Mouse (Mus musculus) neutrophil, adult 5-6 weeks (primary cell): Measurements from ENCODE around the gene Paf1. TPM values are rescaled to one million over a fixed set of nuclear protein-coding genes. Genes with fewer than 3 reads are reported as not detected.
"Not testable (repeated sequence)": the region's sequence is repeated elsewhere in the genome, so short reads cannot be mapped to it uniquely, and the experiment has no call there.

Experiments
- ATAC-seq: fragments of 151-379, 151-347 bp; 2 replicates; pipeline ENCODE4 v1.8.0; 2017; ENCODE audit warnings: mild to moderate bottlenecking, moderate TSS enrichment; ENCODE audit not compliant: insufficient number of reproducible peaks, poor library complexity, low FRiP score, severe bottlenecking; ENCODE audit errors: extremely low read depth
- total RNA-seq: library from RNA; stranded (forward); fragments of 200-1000 nt; gene quantifications from 2 replicates; pipeline ENCODE4 v1.2.3, GENCODE M21; 2017

Gene Paf1
- total RNA-seq, 1 experiment from 2014 or later, result 218 TPM

DNA sequence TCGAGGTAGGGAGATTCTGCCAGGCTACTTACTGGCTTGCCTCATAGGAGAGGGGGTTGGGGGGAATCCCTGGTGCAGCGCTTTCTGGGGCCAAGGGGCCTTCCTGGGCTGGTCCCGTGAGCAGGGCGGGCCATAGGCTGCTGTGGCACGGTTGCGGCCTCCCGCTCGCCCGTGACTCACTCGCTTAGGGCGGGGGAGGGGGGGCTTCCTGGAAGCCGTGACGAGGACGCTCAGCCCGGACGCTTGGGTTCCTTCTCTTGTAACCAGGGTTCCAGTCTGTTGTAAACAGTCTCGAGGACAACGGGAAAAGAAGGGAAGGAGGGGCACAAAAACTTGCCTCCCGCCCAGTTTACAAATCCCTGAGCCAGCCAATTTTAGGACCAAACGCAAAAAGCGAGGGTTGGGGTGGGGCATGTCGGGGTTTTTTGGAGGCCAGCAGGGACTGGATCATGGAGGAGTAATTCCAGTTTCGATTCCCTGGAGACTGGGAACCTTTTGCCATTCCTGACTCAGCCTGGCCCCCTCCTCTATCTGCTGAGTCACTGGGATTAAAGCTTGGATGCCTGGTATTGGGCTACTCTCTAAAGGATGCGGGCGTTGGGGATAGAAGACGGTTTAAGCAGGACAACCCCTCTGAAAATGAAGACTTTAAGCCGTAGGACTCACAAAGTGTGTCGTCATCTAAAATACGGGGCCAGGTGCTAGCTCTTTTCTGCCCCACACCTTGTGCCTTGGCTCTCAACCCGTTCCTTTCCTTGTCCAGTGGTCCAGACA, 11.5 kb upstream of the Paf1 start:
- ATAC-seq, result peak; percentile 23

DNA sequence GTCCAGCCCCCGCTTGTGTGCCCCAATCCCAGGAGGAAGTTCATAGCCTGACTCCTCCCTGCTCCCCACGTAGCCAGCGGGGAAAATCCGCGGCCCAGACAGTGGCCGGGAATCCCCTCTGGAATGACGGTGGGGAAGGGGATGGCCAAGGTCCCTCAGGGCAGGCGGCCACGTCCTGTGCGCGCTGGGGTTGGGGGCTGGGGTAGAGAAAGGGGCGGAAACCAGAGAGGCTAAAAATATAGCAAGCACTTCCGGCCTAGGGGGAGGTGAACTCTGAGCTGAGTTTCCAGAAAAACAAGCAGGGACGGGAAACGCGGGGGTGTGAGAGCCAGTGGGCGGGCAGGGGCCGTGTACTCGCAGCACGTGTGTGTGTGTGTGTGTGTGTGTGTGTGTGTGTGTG, 10.8 kb upstream of the Paf1 start:
- peak; percentile 11 for ATAC-seq

DNA sequence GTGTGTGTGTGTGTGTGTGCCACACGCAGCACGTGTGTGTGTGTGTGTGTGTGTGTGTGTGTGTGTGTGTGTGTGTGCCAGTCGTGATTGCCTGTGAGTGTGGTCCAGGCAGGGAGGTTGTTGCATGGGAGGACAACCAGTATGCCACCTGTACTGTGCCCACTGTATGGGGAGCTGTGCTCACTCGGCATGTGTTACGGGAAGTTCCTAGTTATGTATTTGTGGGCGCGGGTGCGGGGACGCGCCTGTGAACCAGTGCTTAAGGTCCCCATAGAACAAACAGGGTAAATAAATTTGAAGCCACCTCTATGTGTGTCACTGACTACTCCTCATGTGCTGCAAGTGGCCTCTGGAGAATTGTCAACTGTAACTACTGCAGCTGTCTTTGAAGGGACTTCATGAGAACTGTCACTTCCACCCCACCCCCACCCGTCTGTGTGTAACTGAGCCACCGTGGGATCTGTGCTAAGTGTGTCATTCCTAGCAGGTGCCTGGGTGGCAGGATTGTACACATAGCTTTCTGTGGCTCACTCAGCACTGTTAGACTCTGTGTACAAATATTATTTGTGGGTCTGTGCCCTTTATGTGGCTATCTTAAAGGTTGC, 10.3 kb upstream of the Paf1 start:
- peak; percentile 0; the same call in 1 of the 2 replicates for ATAC-seq

DNA sequence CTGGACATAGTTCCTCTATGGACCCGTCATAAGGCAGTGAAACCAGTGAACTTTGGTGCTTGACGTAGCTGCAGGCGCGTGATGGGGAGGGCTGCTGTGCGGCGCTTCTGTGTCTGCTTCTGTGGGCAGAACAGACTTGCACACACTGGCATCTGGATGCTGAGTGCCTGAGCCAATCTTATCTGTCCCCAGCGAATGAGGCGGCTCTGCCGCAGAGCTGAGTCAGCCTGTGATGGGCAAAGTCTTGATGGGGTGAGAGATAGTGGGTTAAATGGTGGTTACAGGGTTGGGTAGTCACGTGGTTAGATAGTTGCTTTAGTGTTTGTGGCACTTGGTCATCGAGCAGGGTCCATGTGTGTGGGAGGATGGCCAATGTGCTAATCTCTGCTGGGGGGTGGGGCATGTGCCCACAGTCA, 9.8 kb upstream of the Paf1 start:
- ATAC-seq, result peak; percentile 28

DNA sequence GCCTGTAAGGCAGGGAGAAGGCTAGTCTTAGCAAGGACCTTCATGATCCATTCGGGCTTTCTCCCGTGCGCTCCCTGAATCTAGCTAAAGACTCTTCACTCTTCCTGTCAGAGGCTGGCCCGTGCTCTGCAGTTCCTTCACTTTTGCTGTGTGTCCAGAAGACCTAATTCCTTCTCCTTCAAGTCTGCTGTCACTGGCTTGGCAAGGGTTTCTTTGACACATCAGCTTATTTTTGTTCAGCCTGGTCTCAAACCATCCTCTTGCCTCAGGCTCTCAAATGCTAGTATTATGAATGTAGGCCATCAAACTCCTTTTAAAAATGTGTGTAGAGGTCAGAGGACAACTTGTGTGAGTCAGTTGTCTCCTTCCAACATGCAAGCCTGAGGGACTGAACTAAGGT, 9.1 kb upstream of the Paf1 start:
- no peak for ATAC-seq

DNA sequence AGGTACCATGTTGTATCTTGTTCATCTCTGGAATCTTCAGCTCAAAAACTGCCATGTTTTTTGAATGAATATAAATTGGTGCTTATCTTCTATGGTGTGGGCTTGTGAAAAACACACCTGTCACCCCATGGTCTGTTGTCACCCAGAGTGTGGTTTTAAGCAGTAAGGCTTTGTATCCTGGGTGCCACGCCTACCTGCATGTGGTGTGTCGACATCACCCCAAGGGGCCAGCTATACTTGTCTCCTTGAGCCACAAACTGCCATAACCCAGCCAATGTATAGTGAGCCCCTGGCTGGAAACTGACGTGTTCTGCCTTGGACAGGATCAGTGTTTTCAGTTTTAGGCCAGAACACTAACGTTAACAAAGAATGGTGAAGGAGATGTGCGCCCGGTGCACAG, 8.6 kb upstream of the Paf1 start:
- ATAC-seq, result no peak

DNA sequence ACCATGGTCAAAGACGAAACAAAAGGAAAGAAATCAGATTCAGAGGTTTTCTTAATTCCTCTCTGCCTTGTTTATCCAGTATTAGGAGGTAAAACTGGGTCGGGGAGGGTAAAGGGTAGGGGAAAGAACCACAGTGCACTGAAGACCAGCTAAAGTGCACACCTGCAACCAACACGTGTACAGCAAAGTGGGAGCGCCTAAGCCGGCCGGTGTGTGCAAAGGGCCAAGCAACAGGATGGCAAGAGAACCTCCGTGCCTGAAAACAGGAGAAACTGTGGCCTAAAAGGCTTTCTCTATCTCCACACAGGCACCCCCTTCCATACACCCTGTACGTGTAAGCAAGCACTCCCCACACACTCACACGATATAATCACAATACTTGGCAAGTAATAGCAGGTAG, 7.6 kb upstream of the Paf1 start:
- ATAC-seq, result no peak

DNA sequence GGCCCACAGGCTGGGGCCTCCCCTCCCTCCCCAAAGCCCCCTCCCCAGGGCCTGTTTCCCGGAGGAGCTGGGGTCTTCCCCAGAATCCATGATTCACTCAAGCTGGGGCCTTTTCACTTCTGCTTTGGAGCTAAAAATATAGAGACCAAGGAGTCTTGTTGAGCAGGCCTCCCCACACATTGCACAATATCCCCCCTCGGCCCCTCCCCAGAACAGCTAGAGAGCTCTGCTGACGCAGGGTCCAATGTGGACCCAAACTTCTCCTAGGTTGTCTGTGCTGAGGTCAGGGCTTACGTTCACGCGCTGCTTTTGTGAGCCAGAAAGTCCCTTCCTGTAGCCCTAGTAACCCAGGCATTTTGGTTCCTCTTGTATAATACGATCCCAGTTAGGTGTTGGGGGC, 6.7 kb upstream of the Paf1 start:
- peak; percentile 27 for ATAC-seq

DNA sequence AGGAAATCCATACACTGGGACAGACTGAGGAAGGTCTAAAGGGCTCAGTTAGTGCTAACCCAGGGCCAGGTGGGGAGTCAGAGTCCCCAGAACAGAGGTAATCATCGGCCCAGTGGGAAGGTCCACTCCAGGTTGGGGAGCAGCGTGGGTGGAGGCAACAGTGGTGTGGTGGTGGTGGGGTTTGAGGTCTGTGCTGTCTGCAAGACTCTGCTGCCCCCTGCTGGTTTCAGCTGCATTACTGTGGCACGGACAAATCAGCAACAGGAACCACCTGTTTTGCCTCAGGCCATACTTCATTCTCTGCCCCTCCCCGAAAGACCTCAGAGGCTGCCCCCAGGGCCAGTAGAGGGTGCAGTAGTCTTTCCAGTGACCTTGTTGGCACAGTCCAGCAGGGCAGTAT, 6.3 kb upstream of the Paf1 start:
- ATAC-seq, result peak; percentile 49

DNA sequence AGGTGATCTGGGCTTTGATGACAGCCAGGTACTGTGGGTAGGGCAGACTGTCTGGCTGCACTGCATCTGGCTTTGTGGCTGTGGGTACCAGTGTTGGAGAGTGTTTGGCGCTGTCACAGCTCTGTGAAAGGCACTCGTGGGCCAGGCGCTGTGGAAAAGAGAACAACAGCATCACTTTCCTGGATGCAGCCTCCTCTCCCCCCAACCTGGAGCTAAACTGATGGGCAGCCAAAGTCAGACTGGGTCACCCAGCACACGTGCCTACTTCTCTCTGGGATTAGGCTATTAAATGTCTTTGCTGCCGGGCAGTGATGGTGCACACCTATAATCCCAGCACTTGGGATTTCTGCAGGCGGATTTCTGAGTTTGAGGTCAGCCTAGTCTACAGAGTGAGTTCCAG, 5.9 kb upstream of the Paf1 start:
- not testable (repeated sequence) for ATAC-seq

DNA sequence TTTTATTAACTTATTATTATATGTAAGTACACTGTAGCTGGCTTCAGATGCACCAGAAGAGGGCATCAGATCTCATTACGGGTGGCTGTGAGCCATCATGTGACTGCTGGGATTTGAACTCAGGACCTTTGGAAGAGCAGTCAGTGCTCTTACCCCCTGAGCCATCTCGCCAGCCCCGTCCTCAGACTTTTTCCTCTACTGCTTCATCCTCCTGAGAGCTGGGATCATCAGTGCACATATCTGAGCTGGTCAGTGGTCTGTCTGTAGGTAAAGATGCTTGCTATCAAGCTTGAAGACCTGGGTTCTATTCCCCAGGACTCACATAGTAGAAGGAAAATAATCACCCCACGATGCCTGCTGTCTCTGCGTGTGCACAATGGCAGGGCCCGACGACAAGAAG, 5.4 kb upstream of the Paf1 start:
- not testable (repeated sequence) for ATAC-seq

DNA sequence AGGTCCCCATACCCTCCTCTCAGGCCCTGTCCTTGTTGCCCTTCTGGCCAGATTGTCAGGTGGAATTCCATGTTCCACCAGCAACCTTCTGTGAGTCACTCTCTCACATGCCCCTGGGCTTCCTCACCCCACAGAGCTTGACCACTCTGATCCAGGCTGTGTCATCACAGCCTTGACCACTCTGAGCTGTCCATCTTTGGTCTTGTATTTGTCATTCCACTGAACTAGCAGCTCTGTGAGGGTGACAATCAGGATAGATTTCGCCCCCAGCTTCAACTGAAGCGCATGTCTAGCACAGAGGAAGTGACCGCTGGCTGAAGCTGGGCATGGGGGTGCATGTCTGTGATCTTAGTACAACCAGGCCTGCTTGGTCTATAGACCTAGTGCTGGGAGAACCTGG, 2.4 kb upstream of the Paf1 start:
- ATAC-seq, result no peak

DNA sequence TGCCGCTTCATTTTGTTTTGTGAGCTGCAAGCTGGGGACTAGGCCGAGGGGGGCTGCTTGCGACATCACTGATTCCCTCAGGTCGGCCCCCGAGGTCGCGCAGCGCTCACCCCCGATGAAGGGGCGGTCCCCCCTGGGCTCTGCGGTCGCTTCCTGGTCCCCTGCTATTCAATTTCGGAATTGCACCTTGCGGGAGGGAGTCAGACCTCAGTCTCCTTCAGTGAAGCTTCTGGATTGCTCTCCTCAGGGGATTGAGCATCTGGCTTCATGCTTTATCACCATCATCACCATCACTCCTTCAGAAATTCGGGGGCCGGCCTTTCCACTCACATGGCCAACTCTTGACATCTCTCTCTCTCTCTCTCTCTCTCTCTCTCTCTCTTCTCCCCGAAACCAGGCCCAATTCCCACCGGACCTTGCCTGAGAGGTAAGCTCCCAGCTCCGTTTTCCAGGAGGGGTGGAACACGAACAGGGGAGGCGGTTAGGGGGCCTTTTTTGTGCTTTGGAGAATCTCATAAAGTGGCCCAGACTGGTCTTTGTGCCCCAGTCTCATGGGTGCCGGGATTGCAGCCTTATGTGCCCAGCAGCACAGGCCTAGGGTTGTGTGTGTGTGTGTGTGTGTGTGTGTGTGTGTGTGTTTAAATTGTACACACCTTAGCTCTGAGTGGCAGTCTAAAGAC, 661 bp downstream of the Paf1 start:
- no peak for ATAC-seq

DNA sequence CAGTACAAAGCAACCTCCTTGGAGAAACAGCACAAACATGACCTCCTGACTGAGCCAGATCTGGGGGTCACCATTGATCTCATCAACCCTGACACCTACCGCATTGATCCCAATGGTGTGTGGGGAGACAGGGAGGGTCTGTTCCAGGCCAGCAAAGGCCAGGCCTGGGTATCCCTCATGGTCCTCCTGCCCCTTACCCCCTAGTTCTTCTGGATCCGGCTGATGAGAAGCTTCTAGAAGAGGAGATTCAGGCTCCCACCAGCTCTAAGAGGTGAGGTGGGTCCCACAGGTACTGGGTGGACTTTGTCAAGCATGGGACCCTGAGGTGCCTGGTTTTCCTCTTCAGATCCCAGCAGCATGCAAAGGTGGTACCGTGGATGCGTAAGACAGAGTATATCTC, 2.7 kb downstream of the Paf1 start:
- no peak for ATAC-seq

DNA sequence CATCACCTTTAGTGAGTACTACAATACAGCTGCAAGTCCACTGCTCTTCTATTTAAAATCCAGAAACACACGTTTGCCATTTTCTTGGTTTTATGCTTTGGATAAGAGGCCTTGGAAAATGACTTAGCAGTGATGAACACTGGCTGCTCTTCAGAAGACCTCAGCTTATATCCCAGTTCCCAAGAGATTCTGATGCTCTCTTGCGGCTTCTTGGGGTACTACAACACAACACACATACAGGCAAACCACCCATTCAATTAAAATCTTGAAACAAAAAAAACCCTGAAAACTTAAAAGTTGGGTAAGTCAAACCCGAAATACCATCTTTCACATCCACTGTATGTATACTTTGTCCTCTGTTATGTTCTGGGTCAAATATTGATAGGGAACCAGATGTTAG, 5.2 kb downstream of the Paf1 start:
- ATAC-seq, result no peak

DNA sequence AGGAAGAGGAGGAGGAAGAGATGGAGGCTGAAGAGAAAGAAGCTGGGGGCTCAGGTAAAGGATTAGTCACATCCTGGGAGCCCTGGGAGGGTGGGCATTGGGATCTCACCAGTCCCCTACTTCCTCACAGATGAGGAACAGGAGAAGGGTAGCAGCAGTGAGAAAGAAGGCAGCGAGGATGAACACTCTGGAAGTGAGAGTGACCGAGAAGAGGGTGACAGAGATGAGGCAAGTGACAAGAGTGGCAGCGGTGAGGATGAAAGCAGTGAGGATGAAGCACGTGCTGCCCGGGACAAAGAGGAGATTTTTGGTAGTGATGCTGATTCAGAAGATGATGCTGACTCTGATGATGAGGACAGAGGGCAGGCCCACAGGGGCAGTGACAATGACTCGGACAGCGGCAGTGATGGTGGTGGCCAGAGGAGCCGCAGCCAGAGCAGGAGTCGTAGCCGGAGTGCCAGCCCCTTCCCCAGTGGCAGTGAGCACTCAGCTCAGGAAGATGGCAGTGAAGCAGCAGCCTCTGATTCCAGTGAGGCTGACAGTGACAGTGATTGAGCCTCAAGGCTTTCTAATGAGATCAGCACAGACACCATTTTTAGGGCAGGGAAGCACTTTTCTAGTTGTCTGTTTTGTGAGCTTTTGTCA, 6.1 kb downstream of the Paf1 start:
- ATAC-seq, result no peak

DNA sequence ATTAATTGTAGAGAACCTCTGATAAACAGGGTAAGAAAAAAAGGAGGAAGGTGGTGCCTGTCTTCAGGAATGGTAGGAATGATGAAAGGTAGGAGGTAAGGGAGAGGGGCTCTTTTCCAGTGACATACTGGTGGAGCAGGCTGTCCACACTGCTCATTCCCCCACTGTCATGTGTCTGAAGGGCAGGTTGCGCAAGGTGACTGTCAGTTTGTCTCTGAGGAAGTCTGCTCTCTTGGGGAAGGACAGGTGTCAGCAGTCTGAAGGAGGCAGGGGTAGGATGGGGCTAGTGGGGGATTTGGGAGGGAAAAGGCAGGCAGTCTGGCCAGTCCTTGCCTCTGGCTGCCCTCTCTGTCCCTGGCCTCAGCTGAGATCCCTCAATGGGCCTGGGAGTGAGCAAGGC, 8.3 kb downstream of the Paf1 start:
- ATAC-seq, result peak; percentile 34; the same call in 1 of the 2 replicates

DNA sequence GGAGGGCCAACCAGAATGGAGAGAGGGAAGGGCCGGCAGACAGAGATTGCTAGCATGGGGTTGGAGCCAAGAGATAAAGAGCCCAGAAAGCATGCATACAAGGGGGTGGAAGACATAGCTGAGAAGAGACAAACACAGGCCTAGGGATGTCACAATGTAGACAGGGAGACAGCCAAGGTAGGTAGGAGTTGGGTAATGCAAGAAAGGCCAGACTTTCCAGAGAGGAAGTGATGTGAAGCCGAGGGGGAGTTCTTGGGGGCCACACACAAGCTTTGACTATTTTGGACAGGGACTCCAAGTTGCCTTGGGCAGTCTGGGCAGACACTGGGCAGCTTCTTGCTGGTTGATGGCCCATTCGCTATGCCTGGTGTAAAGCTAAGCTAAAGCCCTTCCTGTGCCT, 9.2 kb downstream of the Paf1 start:
- no peak for ATAC-seq

DNA sequence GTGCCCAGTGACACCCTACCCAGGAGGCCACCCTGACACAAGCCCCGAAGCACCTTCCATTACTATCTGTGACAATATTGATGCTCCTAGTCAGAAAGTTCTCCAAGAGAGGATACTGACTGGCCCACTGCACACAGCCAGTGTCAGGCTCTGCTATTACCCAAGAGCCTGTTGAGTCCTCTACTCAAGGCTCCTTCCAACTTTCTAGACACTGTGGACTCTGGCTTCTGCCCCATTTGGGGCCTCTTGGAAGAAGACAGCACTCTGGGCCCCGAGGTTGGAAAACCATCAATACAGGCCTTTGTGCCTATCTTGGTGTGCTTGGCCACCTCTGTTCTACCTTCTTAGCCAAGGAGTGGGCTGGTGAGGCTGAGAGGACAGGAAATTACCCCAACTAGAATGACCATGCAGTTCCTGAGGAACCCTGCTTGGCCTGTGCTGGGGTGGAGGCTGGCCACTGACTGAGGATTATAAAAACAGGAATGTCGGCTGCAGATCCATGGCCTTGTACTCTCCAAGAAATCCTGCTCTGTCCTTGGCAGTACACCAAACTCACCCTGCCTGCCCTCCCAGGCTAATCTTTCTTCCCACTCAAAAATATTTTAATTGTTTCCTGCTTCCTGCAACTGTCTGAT, 18.2 kb downstream of the Paf1 start:
- no peak for ATAC-seq
